Mouse (Mus musculus) erythroblast, adult 5-6 weeks (primary cell): ENCODE measurements around the gene Tns4. TPM values are rescaled to one million over a fixed set of nuclear protein-coding genes. Genes with fewer than 3 reads are reported as not detected.

Experiments
- ATAC-seq: replicated peaks from 2 replicates; pipeline ENCODE4 v1.8.0; 2016; ENCODE audit warnings: moderate number of reproducible peaks, mild to moderate bottlenecking, moderate TSS enrichment, inconsistent platforms; ENCODE audit not compliant: poor library complexity, low FRiP score, severe bottlenecking
- total RNA-seq, 2 experiments: library from RNA; stranded (forward) in 1 of 2; stranded (reverse) in 1 of 2; fragments of 150-400 nt in 1 of 2; fragments of 200-764, 138-1000 nt in 1 of 2; gene quantifications; 2 replicates each; pipeline versions ENCODE4 v1.2.3 to v1.2.4; 2015 to 2017; ENCODE audit warnings: low replicate concordance in 2 of 2

The Tns4 gene
- total RNA-seq, 2 experiments from 2014 or later, result 0.77 TPM; not detected in 1

- ATAC-seq, result no peak
Measured at GRCm38 (mm10) chr11:99096417-99096816, 7.3 kb upstream of the Tns4 start.

GRCm38 (mm10) chr11:99095759-99096158, 6.7 kb upstream of the Tns4 start:
- ATAC-seq, result no peak

GRCm38 (mm10) chr11:99094911-99095676, 6.0 kb upstream of the Tns4 start:
- ATAC-seq, result no peak

- no peak for ATAC-seq
Measured at GRCm38 (mm10) chr11:99093740-99094139, 4.6 kb upstream of the Tns4 start.

GRCm38 (mm10) chr11:99091666-99092065, 2.6 kb upstream of the Tns4 start:
- no peak for ATAC-seq

GRCm38 (mm10) chr11:99090391-99090790, 1.3 kb upstream of the Tns4 start:
- ATAC-seq, result no peak

- no peak for ATAC-seq
Measured at GRCm38 (mm10) chr11:99088486-99088885, 620 bp downstream of the Tns4 start.

- ATAC-seq, result no peak
Measured at GRCm38 (mm10) chr11:99084366-99084765, 4.7 kb downstream of the Tns4 start.

GRCm38 (mm10) chr11:99083516-99083915, 5.6 kb downstream of the Tns4 start:
- ATAC-seq, result no peak

GRCm38 (mm10) chr11:99082098-99082497, 7.0 kb downstream of the Tns4 start:
- ATAC-seq, result no peak

GRCm38 (mm10) chr11:99081566-99081965, 7.5 kb downstream of the Tns4 start:
- ATAC-seq, result no peak

GRCm38 (mm10) chr11:99080902-99081543, 8.1 kb downstream of the Tns4 start:
- no peak for ATAC-seq

GRCm38 (mm10) chr11:99077869-99078268, 11.2 kb downstream of the Tns4 start:
- no peak for ATAC-seq

- no peak for ATAC-seq
Measured at GRCm38 (mm10) chr11:99076744-99077319, 12.3 kb downstream of the Tns4 start.

GRCm38 (mm10) chr11:99073781-99074180, 15.3 kb downstream of the Tns4 start:
- no peak for ATAC-seq

GRCm38 (mm10) chr11:99071866-99072265, 17.2 kb downstream of the Tns4 start:
- ATAC-seq, result no peak

GRCm38 (mm10) chr11:99068455-99068854, 20.7 kb downstream of the Tns4 start:
- no peak for ATAC-seq

- ATAC-seq, result no peak
Measured at GRCm38 (mm10) chr11:99067591-99067990, 21.5 kb downstream of the Tns4 start.

- ATAC-seq, result 0 out of 2 replicates have a peak, but pooled peaks have one; percentile 44
Measured at GRCm38 (mm10) chr11:99065979-99066378, 23.1 kb downstream of the Tns4 start.

GRCm38 (mm10) chr11:99065353-99065752, 23.8 kb downstream of the Tns4 start:
- ATAC-seq, result no peak
